Mouse (Mus musculus) liver, adult 2 months (tissue): ENCODE results near the gene Pkmyt1.

Source experiments
- CTCF ChIP-seq: fragments of 200-500 bp; IDR thresholded peaks from 2 replicates; pipeline ENCODE4 v1.5.1; 2011; ENCODE audit warnings: low read depth, low read length, control low read depth
- POLR2A ChIP-seq: fragments of 200-500 bp; IDR thresholded peaks from 2 replicates; pipeline ENCODE4 v1.6.1; 2011; ENCODE audit warnings: low read length, control low read depth; ENCODE audit not compliant: insufficient read depth; ENCODE audit errors: extremely low read depth

DNA sequence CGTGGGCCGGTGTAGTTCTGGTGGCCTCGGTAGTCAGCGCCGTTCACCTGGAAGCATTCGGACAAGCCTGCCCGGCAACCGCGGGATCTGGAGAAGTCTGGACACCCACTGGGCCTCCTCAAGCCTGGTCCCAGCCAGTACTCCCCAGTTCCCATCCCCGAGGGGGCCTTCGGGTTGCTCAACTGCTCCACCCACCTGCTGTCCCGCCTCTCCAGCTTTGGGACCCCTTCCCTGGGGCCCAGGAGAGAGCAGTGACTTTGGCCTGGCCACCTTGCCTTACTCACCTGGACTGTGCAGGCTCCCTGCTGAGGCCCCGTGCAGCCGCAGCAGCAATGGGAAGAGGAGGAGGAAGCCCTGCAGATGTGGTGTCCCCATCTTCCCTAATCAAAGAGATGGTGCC is 18.5 kb downstream of the Pkmyt1 start:
- TF ChIP-seq POLR2A (no peak), CTCF (no peak)
